Mouse (Mus musculus) bone marrow macrophage, adult 2 months (primary cell): Measurements from ENCODE around the gene Gabpb2.

Experiments
- CTCF ChIP-seq: IDR thresholded peaks from 2 replicates; pipeline ENCODE4 v1.5.1; 2012; ENCODE audit warnings: low read depth, mild to moderate bottlenecking, low read length, moderate library complexity
- POLR2A ChIP-seq: IDR thresholded peaks from 2 replicates; pipeline ENCODE4 v1.6.1; 2012; ENCODE audit warnings: mild to moderate bottlenecking, low read depth, low read length, borderline replicate concordance

DNA sequence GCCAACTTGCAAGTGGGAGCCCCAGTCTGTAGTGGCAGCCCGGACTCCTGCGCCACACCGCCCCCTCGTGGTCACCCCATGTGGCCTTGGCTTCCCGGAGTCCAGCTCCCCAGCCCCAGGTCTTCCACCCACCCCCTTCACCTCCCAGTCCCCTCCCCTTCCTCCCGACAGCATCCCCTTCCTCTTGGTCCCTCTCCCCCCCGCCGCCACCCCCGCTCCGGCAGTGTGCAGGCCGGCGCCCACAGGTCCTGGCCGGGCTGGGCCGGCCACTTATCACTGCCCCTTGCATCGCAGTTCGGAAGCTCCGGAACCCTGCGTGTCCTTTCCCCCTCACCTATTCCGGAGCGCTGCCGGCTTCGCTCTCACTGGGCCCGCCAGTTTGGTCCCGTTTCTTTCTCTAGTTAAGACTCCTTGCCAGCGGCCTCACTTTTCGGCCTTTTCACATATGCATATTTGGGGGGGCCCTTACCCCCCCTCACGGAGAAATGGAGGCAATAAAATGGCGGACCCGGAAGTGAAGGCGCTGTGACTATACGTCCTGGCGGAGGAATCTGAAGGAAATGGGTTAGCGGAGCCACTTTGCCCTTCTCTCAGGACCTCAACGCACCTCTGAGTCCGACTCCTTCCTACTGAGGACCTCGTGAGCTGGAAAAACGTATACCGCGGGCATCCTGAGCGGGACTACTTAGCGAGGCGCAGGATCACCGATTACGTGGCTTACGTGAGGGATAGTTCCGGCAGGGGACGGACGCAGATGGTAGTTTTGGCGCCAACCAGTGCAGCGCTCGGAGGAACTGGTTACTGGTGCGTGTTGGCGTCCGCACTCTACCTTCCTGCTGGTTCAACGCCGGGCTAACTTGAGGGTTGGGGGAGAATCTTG is at the start of gene Gabpb2:
- TF ChIP-seq CTCF (peak; percentile 61), POLR2A (no peak)
